Mouse (Mus musculus) adrenal gland, postnatal 36 days (tissue): ENCODE measurements at regions not wholly inside any gene's neighbourhood (a gene's known extent, or its start where the extent isn't known, plus 50 kb on each side); places are given as distances from the start of the nearest gene placed in this dataset.

Experiments
- DNase-seq, 2 experiments: peaks; one replicate each; pipeline ENCODE4 v3.0.0; 2021; ENCODE audit warnings: mixed read lengths in 1 of 2

GRCm38 (mm10) chr3:60926024-60926547 lies 76.5 kb upstream of the P2ry1 start:
- DNase-seq = no peak

GRCm38 (mm10) chr3:60928910-60929309 lies 73.7 kb upstream of the P2ry1 start:
- no peak for DNase-seq

- DNase-seq = no peak
Observed at GRCm38 (mm10) chr3:60934492-60934891, 68.1 kb upstream of the P2ry1 start.

- no peak for DNase-seq
Observed at GRCm38 (mm10) chr3:60941451-60941850, 61.1 kb upstream of the P2ry1 start.

GRCm38 (mm10) chr3:60948897-60949296 lies 53.7 kb upstream of the P2ry1 start:
- no peak for DNase-seq
